Mouse (Mus musculus): Measurements from ENCODE around the gene Akt2. TPM values are rescaled to one million over a fixed set of nuclear protein-coding genes. Genes with fewer than 3 reads are reported as not detected.
A peak's percentile ranks its signal among the peaks of the same experiment; 100 is the strongest.

Akt2 gene
- total and polyA plus RNA-seq, 3 experiments: 143 to 227 (median 219) TPM

- no peak for DNase-seq
Measured at GRCm38 (mm10) chr7:27587741-27588140, 3.6 kb upstream of the Akt2 start.

DNA sequence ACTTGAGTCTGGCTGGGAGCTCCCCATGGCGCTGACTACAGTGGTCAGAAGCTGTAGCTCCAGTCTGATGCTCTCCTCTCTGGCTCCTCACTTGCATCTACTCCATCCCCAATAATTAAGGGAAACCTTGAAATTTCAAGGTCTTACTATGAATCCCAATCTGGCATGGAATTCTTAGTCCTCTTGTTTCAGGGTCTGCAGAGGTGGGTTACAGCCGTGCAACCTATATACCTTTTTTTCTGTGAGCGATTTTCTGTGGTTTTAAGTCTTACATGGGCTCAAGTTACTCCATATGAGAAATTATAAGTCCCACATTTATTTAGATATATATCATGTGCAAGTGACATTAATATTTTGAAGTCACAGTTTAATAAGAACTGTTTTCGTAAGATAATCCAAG is 1.3 kb upstream of the Akt2 start:
- DNase-seq: no peak

- no peak for DNase-seq
Measured at GRCm38 (mm10) chr7:27590566-27591213, 662 bp upstream of the Akt2 start.

- DNase-seq: peak; percentile 62
Measured at GRCm38 (mm10) chr7:27592217-27592929, 1.0 kb downstream of the Akt2 start.

DNA sequence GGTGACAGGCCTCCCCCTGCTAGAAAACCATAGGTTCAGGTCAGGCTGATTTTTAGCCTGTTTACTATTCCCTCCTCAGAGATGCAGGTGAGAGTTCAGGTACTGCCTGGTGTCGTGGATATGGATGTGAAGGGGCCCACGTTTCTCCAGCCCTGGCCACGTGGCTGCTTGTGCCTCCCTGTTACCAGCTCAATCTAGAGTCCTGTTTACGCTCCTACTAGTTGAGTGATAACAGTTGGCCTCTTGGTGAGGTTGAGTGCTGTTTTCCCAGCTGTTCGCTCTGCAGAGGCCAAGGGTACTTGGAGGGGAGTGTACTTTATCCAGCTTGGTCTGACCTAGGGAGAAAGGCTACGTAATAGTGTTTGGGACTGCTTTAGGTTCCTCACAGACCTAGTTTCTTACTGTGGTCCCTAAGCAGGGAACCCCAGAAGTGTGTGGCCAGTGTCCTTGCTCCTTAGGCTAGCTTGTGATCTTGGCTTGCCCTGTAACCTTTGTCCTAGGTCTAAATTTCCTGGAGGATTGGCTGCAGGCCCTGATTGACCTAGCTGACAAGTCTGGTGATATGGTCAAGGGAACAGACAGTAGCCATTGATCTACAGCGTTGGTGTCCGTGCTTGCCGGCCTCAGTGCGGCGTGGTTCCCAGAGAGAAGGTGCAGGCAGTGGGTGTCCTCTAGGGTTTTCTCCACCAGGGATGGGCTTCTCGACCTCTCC is 1.7 kb downstream of the Akt2 start:
- peak; percentile 59 for DNase-seq

DNA sequence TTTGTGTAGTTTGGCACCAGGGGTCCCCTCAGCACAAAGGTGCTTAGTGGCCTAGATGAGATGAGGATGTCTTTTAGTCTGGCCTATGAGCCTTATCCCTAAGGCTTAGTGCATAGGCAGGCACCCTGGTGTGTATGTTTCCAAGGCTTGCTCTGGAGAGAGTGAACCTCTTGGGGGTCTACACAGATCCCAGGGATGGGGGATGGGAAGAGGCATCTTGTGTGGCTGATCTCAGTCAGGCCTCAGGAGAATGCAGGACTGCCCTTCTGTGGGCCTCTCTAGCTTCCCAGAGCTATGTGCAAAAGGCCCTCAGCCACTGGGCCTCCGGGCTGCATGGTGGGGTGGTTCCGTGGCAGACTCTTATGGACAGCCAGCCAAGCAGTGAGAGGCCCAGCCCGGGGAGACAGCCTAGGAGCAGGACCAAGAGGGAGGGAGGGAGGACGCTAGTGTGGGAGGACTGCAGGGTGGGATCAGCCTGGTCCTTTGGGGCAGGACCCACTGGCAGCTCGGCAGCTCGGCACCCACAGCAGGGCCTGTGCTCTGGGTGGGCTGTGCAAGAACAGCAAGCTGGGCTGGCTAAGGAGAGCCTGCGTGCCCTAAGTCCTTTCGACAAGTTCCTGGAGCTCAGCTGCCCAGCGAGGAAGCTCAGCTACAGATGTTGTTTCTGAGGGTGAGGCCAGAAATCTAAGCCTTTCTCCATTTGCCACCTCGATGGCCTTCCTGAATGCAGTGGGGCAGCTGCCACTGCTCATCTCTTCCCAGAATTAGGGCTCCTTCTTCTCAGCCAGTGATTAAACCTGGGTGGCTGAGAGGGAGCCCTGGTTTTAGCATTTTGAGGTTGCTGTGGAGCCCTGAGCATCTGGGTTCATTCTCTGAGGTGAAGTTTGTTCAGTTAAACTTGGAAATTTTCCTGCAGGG is 5.5 kb downstream of the Akt2 start:
- DNase-seq: no peak

- DNase-seq: no peak
Measured at GRCm38 (mm10) chr7:27598053-27598452, 6.7 kb downstream of the Akt2 start.

- DNase-seq: no peak
Measured at GRCm38 (mm10) chr7:27601628-27602027, 10.3 kb downstream of the Akt2 start.

DNA sequence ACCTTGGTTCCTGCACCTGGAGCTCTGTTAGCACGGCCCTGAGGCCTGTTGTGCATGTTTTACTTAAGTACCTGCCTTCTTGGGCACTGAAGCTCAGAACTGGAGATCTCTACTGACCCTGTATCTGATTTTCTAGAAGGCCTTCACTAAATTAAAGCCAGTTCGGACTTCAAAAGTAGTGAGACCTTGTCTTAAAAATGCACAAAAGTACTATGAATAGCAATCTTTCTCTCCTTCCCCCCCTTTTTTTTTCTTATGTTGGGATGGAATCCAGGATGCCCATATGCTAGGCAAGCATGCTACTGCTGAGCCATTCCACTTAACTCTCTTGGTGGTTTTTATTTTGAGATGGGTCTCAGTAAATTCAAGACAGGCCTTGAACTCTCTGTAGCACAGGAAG is 10.8 kb downstream of the Akt2 start:
- no peak for DNase-seq

DNA sequence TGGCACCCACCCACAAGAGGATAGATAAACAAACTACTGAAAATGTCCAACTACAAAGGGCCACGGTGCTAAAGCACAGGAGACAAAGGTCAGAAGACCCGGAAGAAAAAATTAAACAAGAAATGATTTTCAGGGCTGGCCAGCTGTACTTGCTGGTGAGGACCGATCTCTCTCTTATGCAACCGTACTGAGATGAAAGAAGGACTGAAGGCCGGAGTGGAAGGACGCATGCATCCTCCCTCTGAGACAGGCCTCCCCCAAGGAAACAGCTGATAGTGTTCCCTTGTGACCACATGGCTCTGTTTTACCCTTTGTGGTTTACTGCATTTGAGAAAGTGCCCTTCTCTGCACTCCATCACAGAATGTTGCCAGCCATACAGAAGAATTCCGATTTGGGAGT is 11.5 kb downstream of the Akt2 start:
- peak; percentile 68 for DNase-seq

- DNase-seq: no peak
Measured at GRCm38 (mm10) chr7:27604661-27605348, 13.5 kb downstream of the Akt2 start.

DNA sequence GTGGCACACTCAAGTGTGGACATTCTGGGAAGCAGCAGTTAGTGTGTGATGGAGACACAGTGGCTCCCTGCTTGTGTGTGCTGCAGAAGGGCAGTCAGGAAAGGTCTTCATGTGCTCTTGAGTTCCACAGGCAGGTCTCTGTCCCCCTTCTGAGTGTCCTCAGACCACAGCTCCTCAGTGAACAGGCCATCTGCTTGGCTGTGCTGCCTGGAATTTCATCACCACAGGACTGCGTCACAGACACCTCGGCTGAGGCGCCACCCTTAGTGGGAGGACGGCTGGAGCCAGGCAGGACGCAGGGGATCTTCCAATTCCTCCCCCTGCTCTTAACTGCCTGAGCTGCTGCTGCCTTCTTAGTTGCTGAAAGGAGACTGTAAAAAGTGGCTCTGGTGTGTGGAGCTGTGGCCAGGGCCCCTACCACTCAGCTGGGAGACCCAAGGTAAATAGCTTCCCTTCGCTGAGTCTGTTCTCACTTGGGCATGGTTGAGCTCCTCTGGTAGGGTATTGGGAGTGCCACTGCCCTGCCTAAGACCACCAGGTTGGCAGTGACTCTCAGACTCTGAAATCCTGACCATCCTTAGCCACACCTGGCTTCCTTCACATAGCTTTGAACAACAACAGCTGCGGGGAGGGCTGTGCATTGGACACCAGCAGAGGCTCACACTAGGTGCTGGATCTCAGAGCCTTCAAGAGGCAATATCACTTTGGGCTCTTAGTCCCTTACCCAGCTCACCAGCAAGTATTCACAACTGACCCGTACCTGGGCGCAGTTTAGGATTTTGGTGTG is 14.3 kb downstream of the Akt2 start:
- peak; percentile 85 for DNase-seq

DNA sequence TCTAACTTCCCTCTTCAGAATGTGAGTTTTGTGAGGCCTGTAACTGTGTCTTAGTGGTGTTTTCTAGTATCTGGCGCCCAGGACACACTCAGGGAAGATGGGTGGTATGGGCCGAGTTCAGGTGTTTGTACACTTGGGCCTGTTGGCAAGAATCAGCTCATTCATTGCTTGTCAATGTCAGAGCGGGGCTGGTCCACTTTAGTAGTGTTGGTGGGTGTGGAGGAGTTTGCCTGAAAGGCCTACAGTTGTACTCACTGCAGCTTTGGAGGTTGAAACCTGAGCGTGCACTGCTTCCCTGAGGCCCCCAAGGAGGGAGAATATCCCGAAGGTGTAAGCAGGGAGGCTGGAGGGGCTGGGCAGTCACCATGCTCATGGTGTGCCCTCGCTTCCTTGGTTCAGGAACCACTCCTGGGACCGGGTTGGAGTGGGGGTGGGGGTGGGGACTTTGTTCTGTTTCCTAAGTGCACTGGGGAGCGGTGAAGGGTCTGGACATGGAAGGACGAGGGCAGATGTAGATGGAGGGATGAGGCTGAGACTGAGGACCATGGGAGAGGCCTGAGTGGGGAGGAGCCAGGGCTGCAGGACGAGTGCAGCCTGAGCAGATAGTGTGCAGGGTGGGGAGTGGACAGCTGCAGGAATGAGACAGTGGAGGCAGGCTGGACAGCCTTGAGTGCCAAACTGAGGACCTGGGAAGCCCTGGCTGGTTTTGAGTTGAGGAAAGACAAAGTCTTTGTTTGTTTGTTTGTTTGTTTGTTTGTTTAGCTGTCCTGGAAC is 15.3 kb downstream of the Akt2 start:
- no peak for DNase-seq

DNA sequence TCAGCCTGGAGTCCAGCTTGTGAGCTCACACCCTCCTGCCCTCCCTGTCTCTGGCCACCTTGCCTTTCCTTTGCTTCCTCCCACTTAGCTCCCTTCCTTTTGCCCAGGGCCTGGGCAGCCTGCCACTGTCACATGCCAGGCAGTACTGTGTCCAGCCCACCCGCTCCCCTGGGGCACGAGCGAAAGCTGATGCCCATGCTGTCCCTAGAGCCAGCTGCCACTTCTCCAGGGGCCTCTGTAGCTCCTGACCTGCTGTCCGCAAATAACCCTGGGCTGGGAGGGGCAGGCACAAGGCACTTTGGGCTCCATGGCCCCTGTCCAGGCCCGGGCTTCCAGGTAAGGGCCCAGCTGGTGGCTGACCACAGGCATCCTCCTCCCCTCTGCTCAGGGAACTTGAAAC is 16.2 kb downstream of the Akt2 start:
- peak; percentile 80 for DNase-seq

DNA sequence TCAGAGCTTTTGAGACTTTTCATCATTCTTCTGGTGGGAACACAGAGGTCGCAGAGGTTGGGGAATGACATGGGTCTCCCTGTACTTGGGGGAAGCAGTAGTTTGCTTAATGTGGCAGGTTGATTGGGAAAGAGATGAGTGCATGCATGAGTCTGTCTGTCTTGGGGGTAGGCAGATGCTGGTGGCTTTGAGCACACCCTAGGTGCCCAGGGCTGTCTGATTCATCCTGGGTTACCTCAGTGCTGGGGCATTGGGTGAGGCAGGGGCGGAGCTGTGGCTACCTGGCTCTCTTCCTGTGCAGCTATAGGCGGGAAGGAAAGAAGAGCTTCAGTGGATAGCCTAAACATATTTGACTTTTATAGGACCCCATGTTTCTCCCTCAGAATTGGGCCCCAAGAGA is 16.8 kb downstream of the Akt2 start:
- peak; percentile 64 for DNase-seq

DNA sequence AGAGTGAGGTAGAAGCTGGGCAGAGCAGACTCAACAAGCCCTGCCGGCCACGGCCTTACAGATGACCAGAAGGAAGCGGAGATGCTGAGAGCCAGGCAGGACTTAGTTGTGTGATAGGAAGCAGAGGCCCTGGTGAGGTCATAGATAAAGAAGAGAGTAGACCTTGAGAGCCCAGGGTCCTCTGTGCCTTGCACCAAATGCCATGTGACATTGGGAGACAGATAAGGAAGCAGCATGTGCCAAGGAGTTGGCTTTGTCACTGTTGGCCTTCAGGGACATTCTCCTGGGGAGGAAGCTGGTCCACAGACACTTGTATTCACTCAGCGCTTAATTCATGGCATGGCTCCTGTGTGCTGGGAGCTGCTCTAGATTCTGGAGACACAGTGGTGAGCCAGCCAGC is 17.9 kb downstream of the Akt2 start:
- peak; percentile 78 for DNase-seq

DNA sequence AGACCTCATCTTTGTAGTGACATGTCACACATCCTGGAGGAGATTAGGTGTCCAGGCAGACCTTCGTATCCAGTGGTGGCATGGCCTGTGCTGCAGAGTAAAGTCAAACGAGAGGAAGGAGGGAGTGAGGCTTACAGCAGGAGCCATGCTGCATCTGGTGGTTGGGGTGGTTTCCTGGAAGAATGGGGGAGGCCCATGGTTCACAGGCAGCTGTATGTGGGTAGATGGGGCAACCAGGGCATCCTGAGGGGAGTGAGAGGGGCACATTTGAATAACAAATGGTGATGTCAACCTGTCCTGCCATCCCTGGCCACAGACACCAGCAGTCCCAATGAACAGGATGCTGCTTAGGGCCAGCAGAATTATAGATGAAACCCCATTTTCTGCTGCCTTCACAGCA is 18.3 kb downstream of the Akt2 start:
- DNase-seq: no peak

GRCm38 (mm10) chr7:27610370-27610769 is 19.0 kb downstream of the Akt2 start:
- DNase-seq: no peak

DNA sequence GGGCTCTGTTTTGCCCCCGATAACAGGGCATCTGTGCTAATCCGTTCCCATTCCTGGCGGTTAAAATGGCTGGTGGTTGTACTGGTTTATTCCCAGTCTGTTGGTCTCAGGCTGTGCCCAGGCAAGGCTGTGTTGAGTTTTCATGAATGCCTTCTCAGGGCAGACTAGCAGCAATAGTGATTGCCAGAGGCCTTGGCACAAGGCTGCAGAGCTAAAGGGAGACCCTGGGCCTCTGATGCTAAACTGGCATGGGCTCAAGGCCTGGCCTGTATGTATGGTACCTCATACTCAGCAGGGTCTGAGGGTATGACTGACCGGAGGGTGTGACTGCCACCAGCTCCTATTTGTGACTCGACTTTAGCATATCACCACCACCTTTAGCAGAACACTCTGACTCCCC is 19.5 kb downstream of the Akt2 start:
- peak; percentile 47 for DNase-seq

DNA sequence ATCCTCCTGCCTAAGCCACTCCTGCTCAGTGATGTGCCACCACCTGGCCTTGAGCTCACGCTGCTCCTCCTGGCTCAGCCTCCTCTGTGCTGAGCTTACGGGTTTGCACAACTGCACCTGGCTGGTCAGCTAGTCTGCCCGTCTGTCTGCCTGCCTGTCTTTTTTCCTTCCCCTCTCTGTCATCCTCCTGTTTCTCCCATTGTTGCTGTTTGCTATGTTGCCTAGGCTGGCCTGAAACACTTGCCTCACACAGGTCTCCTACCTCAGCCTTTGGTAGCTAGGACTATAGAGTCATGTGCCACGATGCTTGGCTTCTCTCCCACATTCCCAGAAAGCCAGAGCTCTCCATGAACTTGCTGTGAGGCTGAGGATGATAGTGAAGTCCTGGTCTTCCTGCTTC is 21.6 kb downstream of the Akt2 start:
- peak; percentile 52 for DNase-seq

Measured in adrenal gland, adult 2 months (tissue).